Mouse (Mus musculus) forebrain, embryonic 14.5 days (tissue): Measurements from ENCODE around the gene Npas3. TPM values are rescaled to one million over a fixed set of nuclear protein-coding genes. Genes with fewer than 3 reads are reported as not detected.
A peak's percentile ranks its signal among the peaks of the same experiment; 100 is the strongest.

ENCODE experiments used
- ATAC-seq: fragments of 200-750 bp; cut with Nextera tagmentation; 2 replicates; pipeline ENCODE4 v1.8.0; 2017; ENCODE audit warnings: mild to moderate bottlenecking, moderate library complexity
- DNase-seq: peaks from one replicate; pipeline ENCODE4 v3.0.0-alpha.2; 2015; ENCODE audit warnings: low spot score
- H3K27ac ChIP-seq: fragments of 300-500 bp; sonication (generic); 2 replicates; pipeline ENCODE4 v1.5.1; 2014; ENCODE audit warnings: low read depth, mild to moderate bottlenecking, control low read depth, low read length, moderate library complexity
- H3K27me3 ChIP-seq: fragments of 300-500 bp; sonication (generic); replicated peaks from 2 replicates; pipeline ENCODE4 v1.6.1; 2014; ENCODE audit warnings: low read length, control low read depth, mixed read lengths; ENCODE audit not compliant: control insufficient read depth, insufficient read depth
- H3K36me3 ChIP-seq: fragments of 300-500 bp; sonication (generic); 2 replicates; pipeline ENCODE4 v1.6.1; 2014; ENCODE audit warnings: low read length, control low read depth; ENCODE audit not compliant: control insufficient read depth, insufficient read depth
- H3K4me1 ChIP-seq: fragments of 300-500 bp; sonication (generic); 2 replicates; pipeline ENCODE4 v1.6.1; 2014; ENCODE audit warnings: antibody characterized with exemption, low read length, control low read depth; ENCODE audit not compliant: control insufficient read depth, insufficient read depth
- H3K4me2 ChIP-seq: fragments of 300-500 bp; sonication (generic); 2 replicates; pipeline ENCODE4 v1.6.1; 2014; ENCODE audit warnings: mild to moderate bottlenecking, control low read depth, low read length
- H3K4me3 ChIP-seq: fragments of 300-500 bp; sonication (generic); 2 replicates; pipeline ENCODE4 v1.5.1; 2014; ENCODE audit warnings: low read depth, low read length, control low read depth
- H3K9ac ChIP-seq: fragments of 300-500 bp; sonication (generic); 2 replicates; pipeline ENCODE4 v1.6.1; 2014; ENCODE audit warnings: mild to moderate bottlenecking, low read length, control low read depth, moderate library complexity
- H3K9me3 ChIP-seq: fragments of 300-500 bp; sonication (generic); replicated peaks from 2 replicates; pipeline ENCODE4 v1.6.1; 2016; ENCODE audit warnings: low read length, control low read depth, mixed read lengths; ENCODE audit not compliant: control insufficient read depth
- WGBS: fragments of 180-500 bp; shearing (Covaris S2); extraction: QIAGEN DNeasy Blood & Tissue Kit; methylation state at CpG from one replicate; pipeline ENCODE4 v1.1.7; 2014; 5-methylcytosine and 5-hydroxymethylcytosine counted together
- polyA plus RNA-seq: library from polyadenylated mRNA; unstranded; fragments of >200 nt; fragmentation: Nextera tagmentation; extraction: Ambion mirVana; gene quantifications from 2 replicates; pipeline ENCODE4 v1.2.1, GENCODE M21; 2014

Npas3 gene
- polyA plus RNA-seq, 1 experiment from 2014 or later, result 12.9 TPM

GRCm38 (mm10) chr12:53852432-53852831 is 604.0 kb downstream of the Npas3 start:
- Histone ChIP-seq H3K36me3 (no peaks in the 10 kb centered on the region), H3K27ac (no peak overlapping the region), H3K4me1 (no peaks in the 10 kb centered on the region), H3K9ac (no peak overlapping the region), H3K4me3 (no peak overlapping the region), H3K27me3 (no peaks in the 10 kb centered on the region), H3K4me2 (no peak overlapping the region), H3K9me3 (no peaks in the 10 kb centered on the region)
- DNase-seq (no peak), ATAC-seq (no peak)
- WGBS, result 79% methylated on average over 2 of the region's 2 CpGs

GRCm38 (mm10) chr12:53860176-53860575 is 611.7 kb downstream of the Npas3 start:
- Histone ChIP-seq H3K9ac (no peak overlapping the region), H3K4me2 (no peak overlapping the region), H3K4me3 (no peak overlapping the region), H3K4me1 (no peaks in the 10 kb centered on the region), H3K36me3 (no peaks in the 10 kb centered on the region), H3K27me3 (no peaks in the 10 kb centered on the region), H3K27ac (no peak overlapping the region), H3K9me3 (no peaks in the 10 kb centered on the region)
- ATAC-seq (no peak), DNase-seq (no peak)

DNA sequence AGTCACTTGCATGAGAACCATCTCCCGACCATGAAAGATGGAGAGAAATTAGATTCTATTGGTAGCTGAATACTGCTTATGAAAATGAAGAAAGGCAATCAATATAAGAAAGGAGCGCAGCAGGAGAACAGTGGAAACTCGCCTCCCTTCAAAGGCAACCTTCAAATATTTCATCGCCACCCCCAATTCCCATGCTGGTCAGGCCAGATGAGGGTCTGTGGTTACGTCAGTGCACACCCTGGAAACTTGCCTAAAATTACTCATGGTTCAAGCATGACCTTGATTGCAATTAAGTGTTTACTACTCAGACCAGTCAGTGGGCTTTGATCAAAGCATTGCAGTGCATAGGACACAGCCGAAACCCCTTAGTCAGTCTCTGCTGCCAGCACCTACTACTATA is 613.8 kb downstream of the Npas3 start:
- DNase-seq, result peak; percentile 59
- Histone ChIP-seq H3K9ac (no peak overlapping the region), H3K9me3 (no peaks in the 10 kb centered on the region), H3K4me2 (no peak overlapping the region), H3K4me3 (no peak overlapping the region), H3K27ac (no peak overlapping the region), H3K4me1 (0 out of 2 replicates have a peak, but pooled peaks cover 4% of the 10 kb centered on the region), H3K36me3 (no peaks in the 10 kb centered on the region), H3K27me3 (no peaks in the 10 kb centered on the region)
- 60% methylated on average over 6 of the region's 6 CpGs for WGBS
- no peak for ATAC-seq

DNA sequence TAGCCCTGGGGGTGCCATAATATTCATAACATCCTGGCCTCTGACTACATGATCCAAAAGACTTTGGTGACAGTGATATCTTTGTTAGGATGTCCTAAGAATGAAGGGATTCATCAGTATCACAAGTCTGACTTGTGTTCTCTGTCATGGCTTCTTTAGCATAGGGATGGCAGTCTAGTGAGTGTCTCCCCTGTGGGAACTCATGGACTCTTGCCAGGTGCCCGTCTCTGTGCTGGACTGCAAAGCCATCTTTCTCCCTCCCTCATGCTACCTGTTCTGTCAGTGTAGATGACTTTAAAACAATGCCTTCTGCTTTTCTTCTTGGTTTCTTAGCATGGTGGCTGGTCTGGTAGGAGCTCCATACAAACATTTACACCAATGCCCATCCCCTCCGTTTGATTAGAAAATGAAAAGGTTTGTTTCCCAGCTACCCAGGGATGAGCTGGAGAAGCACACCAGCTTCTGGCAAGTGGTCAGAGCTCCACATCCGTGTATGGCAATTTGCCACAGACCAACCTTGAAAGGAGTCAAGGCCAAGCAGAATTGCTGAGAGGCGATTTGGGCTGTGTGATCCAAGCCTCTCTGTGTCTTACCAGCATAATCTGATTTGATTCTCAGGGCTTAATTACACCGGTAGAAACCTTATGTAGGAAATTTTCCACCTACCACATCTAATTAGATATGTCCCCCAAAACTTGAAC is 616.1 kb downstream of the Npas3 start:
- H3K27me3 ChIP-seq, result no peaks in the 10 kb centered on the region
- H3K9me3 ChIP-seq, result no peaks in the 10 kb centered on the region
- H3K36me3 ChIP-seq, result no peaks in the 10 kb centered on the region
- no peak overlapping the region for H3K27ac ChIP-seq
- ATAC-seq (no peak), DNase-seq (no peak)
- WGBS, result 72% methylated on average over 5 of the region's 5 CpGs
- H3K9ac ChIP-seq, result no peak overlapping the region
- H3K4me3 ChIP-seq, result no peak overlapping the region
- H3K4me1 ChIP-seq, result 0 out of 2 replicates have a peak, but pooled peaks cover 4% of the 10 kb centered on the region
- H3K4me2 ChIP-seq, result no peak overlapping the region

DNA sequence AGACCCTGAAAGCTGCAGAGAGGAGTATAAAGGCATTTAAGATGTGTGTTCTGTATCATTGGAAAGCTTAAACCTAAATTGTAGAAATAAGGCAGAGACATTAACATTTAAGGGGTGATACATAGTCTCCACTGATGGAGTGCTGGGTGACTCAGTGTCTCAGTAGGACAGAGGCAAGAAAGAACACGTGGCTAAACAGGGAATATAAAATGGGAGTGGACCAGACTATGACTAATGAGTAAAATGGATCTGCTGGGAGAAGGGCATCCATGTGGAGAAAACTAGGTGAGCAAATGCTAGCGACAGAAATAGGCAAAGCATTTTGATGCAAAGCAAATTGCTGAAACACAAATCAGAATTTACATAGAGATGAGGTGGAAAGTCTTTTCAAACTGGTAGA is 617.2 kb downstream of the Npas3 start:
- DNase-seq (no peak), ATAC-seq (no peak)
- Histone ChIP-seq H3K9ac (no peak overlapping the region), H3K36me3 (no peaks in the 10 kb centered on the region), H3K4me1 (0 out of 2 replicates have a peak, but pooled peaks cover 4% of the 10 kb centered on the region), H3K27ac (no peak overlapping the region), H3K4me3 (no peak overlapping the region), H3K9me3 (no peaks in the 10 kb centered on the region), H3K4me2 (no peak overlapping the region), H3K27me3 (no peaks in the 10 kb centered on the region)
- 48% methylated on average over 2 of the region's 2 CpGs for WGBS

DNA sequence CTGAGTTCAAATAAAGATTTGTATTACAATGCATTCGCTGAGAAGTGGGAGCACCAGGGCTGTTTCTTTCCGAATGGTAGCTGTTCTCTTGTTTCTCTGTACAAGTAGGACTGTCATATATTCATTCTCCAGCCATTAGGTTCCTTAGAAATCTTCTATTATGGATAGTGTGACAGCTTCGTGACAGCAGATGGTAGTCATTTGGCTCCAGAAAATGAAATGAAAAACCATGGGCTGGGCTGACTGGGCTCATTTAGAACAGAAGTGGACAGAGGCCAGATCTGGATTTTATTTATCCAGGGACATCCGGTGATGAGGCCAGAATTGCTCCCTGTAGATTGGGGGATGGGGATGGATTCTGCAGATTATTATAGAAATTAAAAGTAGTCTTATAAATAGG is 621.5 kb downstream of the Npas3 start:
- no peak overlapping the region for H3K4me2 ChIP-seq
- peak; percentile 36 for DNase-seq
- no peak overlapping the region for H3K9ac ChIP-seq
- no peaks in the 10 kb centered on the region for H3K27me3 ChIP-seq
- 0 out of 2 replicates have a peak, but pooled peaks cover 4% of the 10 kb centered on the region for H3K4me1 ChIP-seq
- ATAC-seq, result no peak
- H3K27ac ChIP-seq, result no peak overlapping the region
- H3K36me3 ChIP-seq, result no peaks in the 10 kb centered on the region
- H3K9me3 ChIP-seq, result no peaks in the 10 kb centered on the region
- H3K4me3 ChIP-seq, result no peak overlapping the region
- 78% methylated on average over 4 of the region's 4 CpGs for WGBS

DNA sequence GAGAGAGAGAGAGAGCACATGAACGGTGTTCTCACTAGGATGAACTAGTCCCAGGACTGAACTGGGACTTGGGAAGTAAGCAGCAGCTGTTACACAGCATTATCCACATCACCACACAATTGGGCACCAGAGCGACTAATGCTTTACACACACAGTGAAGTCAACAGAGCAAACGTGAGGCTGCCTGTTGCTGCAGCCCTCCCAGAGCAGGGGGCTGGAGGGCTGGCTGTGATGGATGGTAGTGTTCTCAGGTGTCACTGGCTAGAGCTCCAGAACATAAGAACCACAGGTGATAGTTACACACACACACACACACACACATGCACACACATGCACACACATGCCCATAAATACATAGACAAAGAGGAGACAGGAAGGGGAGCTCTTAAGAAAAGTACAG is 626.7 kb downstream of the Npas3 start:
- Histone ChIP-seq H3K9me3 (no peaks in the 10 kb centered on the region), H3K9ac (no peak overlapping the region), H3K27me3 (no peaks in the 10 kb centered on the region), H3K4me2 (no peak overlapping the region), H3K36me3 (no peaks in the 10 kb centered on the region), H3K4me1 (0 out of 2 replicates have a peak, but pooled peaks cover 4% of the 10 kb centered on the region), H3K27ac (no peak overlapping the region), H3K4me3 (no peak overlapping the region)
- ATAC-seq (peak; percentile 42; the same call in 1 of the 2 replicates), DNase-seq (peak; percentile 58)
- WGBS, result 26% methylated on average over 3 of the region's 3 CpGs

DNA sequence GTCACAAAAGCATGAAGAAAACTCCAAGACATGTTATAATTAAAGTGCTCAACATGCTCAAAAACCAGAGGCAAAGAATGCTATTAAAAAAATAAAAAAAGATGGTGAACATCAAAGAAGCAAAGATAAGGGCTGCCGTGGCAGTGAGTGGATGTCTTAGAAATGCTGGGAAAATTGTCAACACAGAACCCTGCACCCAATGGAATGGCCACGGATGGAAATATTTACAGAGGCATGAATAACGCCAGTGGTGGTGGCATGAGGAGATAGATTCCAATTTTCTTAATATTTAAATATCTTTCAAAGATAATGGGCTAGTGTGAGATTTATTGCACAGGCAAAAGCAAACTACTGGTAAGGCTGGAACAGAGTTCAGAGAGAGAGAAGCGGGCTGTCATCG is 628.2 kb downstream of the Npas3 start:
- 0 out of 2 replicates have a peak, but pooled peaks cover 4% of the 10 kb centered on the region for H3K4me1 ChIP-seq
- no peak overlapping the region for H3K4me3 ChIP-seq
- no peaks in the 10 kb centered on the region for H3K27me3 ChIP-seq
- WGBS, result 84% methylated on average over 5 of the region's 5 CpGs
- no peak overlapping the region for H3K4me2 ChIP-seq
- ATAC-seq (no peak), DNase-seq (no peak)
- no peaks in the 10 kb centered on the region for H3K36me3 ChIP-seq
- no peak overlapping the region for H3K27ac ChIP-seq
- H3K9me3 ChIP-seq, result no peaks in the 10 kb centered on the region
- H3K9ac ChIP-seq, result no peak overlapping the region

- ATAC-seq (no peak), DNase-seq (no peak)
- Histone ChIP-seq H3K9ac (no peak overlapping the region), H3K27me3 (no peaks in the 10 kb centered on the region), H3K4me2 (no peak overlapping the region), H3K9me3 (no peaks in the 10 kb centered on the region), H3K4me3 (no peak overlapping the region), H3K27ac (no peak overlapping the region), H3K4me1 (no peaks in the 10 kb centered on the region), H3K36me3 (no peaks in the 10 kb centered on the region)
- 37% methylated on average over 4 of the region's 4 CpGs for WGBS
Observed at GRCm38 (mm10) chr12:53881684-53882083, 633.2 kb downstream of the Npas3 start.
